Mouse (Mus musculus): Measurements from ENCODE around the gene Lysmd1. TPM values are rescaled to one million over a fixed set of nuclear protein-coding genes. Genes with fewer than 3 reads are reported as not detected.
"Not testable (repeated sequence)": the region's sequence is repeated elsewhere in the genome, so short reads cannot be mapped to it uniquely, and the experiment has no call there.

Lysmd1 gene
- polyA plus RNA-seq, 1 experiment from 2014 or later = 9.1 TPM

- Histone ChIP-seq H3K4me2 (replicated peaks; ENCODE audit: low read depth, low read length) (peak within 1 kb of the TSS; percentile 32), H3K27ac (ENCODE audit: low read depth, low read length) (peak within 1 kb of the TSS; percentile 97), H3K4me1 (ENCODE audit: control insufficient read depth, insufficient read depth, low read length) (peaks cover 4% of the 10 kb centered on the region; the same call in 1 of the 2 replicates), H3K4me3 (ENCODE audit: low read length) (peak within 1 kb of the TSS; percentile 72), H3K36me3 (ENCODE audit: control insufficient read depth, insufficient read depth, low read length) (peaks cover 12% of the 10 kb centered on the region), H3K27me3 (ENCODE audit: control insufficient read depth, insufficient read depth, low read length) (no peaks in the 10 kb centered on the region), H3K9me3 (ENCODE audit: control insufficient read depth, low read length) (no peaks in the 10 kb centered on the region), H3K9ac (ENCODE audit: low read depth, low read length) (peak within 1 kb of the TSS; percentile 87)
- 0% methylated on average over 51 of the region's 54 CpGs for WGBS
- ATAC-seq (ENCODE audit: low FRiP score, low TSS enrichment) = peak; percentile 73
Observed at GRCm38 (mm10) chr3:95110911-95111726, 22.8 kb upstream of the Lysmd1 start, which contains the start of gene Vps72. Gene Vps72, plus strand, starts transcription at chr3:95111022.

- peaks cover 4% of the 10 kb centered on the region; the same call in 1 of the 2 replicates for H3K4me1 ChIP-seq (ENCODE audit: control insufficient read depth, insufficient read depth, low read length)
- H3K27me3 ChIP-seq (ENCODE audit: control insufficient read depth, insufficient read depth, low read length) = no peaks in the 10 kb centered on the region
- peaks cover 19% of the 10 kb centered on the region for H3K36me3 ChIP-seq (ENCODE audit: control insufficient read depth, insufficient read depth, low read length)
- no peaks in the 10 kb centered on the region for H3K9me3 ChIP-seq (ENCODE audit: control insufficient read depth, low read length)
- H3K27ac ChIP-seq (ENCODE audit: low read depth, low read length) = no peak overlapping the region
- no peak overlapping the region for H3K4me3 ChIP-seq (ENCODE audit: low read length)
- no peak overlapping the region for H3K9ac ChIP-seq (ENCODE audit: low read depth, low read length)
- H3K4me2 ChIP-seq (replicated peaks; ENCODE audit: low read depth, low read length) = no peak overlapping the region
- no peak for ATAC-seq (ENCODE audit: low FRiP score, low TSS enrichment)
- WGBS = 74% methylated on average over 1 of the region's 1 CpGs
Observed at GRCm38 (mm10) chr3:95112760-95113159, 21.1 kb upstream of the Lysmd1 start.

- Histone ChIP-seq H3K9ac (ENCODE audit: low read depth, low read length) (no peak overlapping the region), H3K36me3 (ENCODE audit: control insufficient read depth, insufficient read depth, low read length) (peaks cover 64% of the 10 kb centered on the region)
Observed at GRCm38 (mm10) chr3:95117751-95118150, 16.1 kb upstream of the Lysmd1 start.

GRCm38 (mm10) chr3:95121580-95121979, 12.3 kb upstream of the Lysmd1 start:
- peak overlapping the region; percentile 65; the same call in 1 of the 2 replicates for H3K27ac ChIP-seq (ENCODE audit: low read depth, low read length)
- peaks cover 55% of the 10 kb centered on the region for H3K36me3 ChIP-seq (ENCODE audit: control insufficient read depth, insufficient read depth, low read length)
- peaks cover 3% of the 10 kb centered on the region; the same call in 1 of the 2 replicates for H3K4me1 ChIP-seq (ENCODE audit: control insufficient read depth, insufficient read depth, low read length)
- no peaks in the 10 kb centered on the region for H3K9me3 ChIP-seq (ENCODE audit: control insufficient read depth, low read length)
- H3K9ac ChIP-seq (ENCODE audit: low read depth, low read length) = no peak overlapping the region
- H3K4me3 ChIP-seq (ENCODE audit: low read length) = no peak overlapping the region
- no peak for ATAC-seq (ENCODE audit: low FRiP score, low TSS enrichment)
- WGBS = 51% methylated on average over 6 of the region's 6 CpGs
- H3K27me3 ChIP-seq (ENCODE audit: control insufficient read depth, insufficient read depth, low read length) = no peaks in the 10 kb centered on the region
- no peak overlapping the region for H3K4me2 ChIP-seq (replicated peaks; ENCODE audit: low read depth, low read length)

More at GRCm38 (mm10) chr3:95117751-95118150, 16.1 kb upstream of the Lysmd1 start:
- Histone ChIP-seq H3K9me3 (ENCODE audit: control insufficient read depth, low read length) (no peaks in the 10 kb centered on the region), H3K4me1 (ENCODE audit: control insufficient read depth, insufficient read depth, low read length) (no peaks in the 10 kb centered on the region), H3K27me3 (ENCODE audit: control insufficient read depth, insufficient read depth, low read length) (no peaks in the 10 kb centered on the region), H3K27ac (ENCODE audit: low read depth, low read length) (no peak overlapping the region), H3K4me3 (ENCODE audit: low read length) (no peak overlapping the region), H3K4me2 (replicated peaks; ENCODE audit: low read depth, low read length) (no peak overlapping the region)
- no peak for ATAC-seq (ENCODE audit: low FRiP score, low TSS enrichment)
- 55% methylated on average over 2 of the region's 2 CpGs for WGBS

GRCm38 (mm10) chr3:95124246-95124645, 9.6 kb upstream of the Lysmd1 start, which contains the start of gene Tmod4:
Gene Tmod4, plus strand, starts transcription at chr3:95124476.
- WGBS = 38% methylated on average over 6 of the region's 6 CpGs
- Histone ChIP-seq H3K27ac (ENCODE audit: low read depth, low read length) (no peak within 1 kb of the TSS), H3K9me3 (ENCODE audit: control insufficient read depth, low read length) (no peaks in the 10 kb centered on the region), H3K36me3 (ENCODE audit: control insufficient read depth, insufficient read depth, low read length) (peaks cover 35% of the 10 kb centered on the region), H3K27me3 (ENCODE audit: control insufficient read depth, insufficient read depth, low read length) (no peaks in the 10 kb centered on the region), H3K4me3 (ENCODE audit: low read length) (no peak within 1 kb of the TSS), H3K9ac (ENCODE audit: low read depth, low read length) (no peak within 1 kb of the TSS), H3K4me2 (replicated peaks; ENCODE audit: low read depth, low read length) (no peak within 1 kb of the TSS), H3K4me1 (ENCODE audit: control insufficient read depth, insufficient read depth, low read length) (peaks cover 5% of the 10 kb centered on the region; the same call in 1 of the 2 replicates)
- ATAC-seq (ENCODE audit: low FRiP score, low TSS enrichment) = no peak; the same call in 1 of the 2 replicates

- Histone ChIP-seq H3K4me1 (ENCODE audit: control insufficient read depth, insufficient read depth, low read length) (peaks cover 13% of the 10 kb centered on the region), H3K27ac (ENCODE audit: low read depth, low read length) (no peak overlapping the region), H3K4me3 (ENCODE audit: low read length) (no peak overlapping the region), H3K9ac (ENCODE audit: low read depth, low read length) (no peak overlapping the region), H3K4me2 (replicated peaks; ENCODE audit: low read depth, low read length) (no peak overlapping the region), H3K27me3 (ENCODE audit: control insufficient read depth, insufficient read depth, low read length) (no peaks in the 10 kb centered on the region), H3K9me3 (ENCODE audit: control insufficient read depth, low read length) (no peaks in the 10 kb centered on the region), H3K36me3 (ENCODE audit: control insufficient read depth, insufficient read depth, low read length) (peaks cover 28% of the 10 kb centered on the region)
- ATAC-seq (ENCODE audit: low FRiP score, low TSS enrichment) = no peak
- WGBS = 46% methylated on average over 5 of the region's 5 CpGs
Observed at GRCm38 (mm10) chr3:95124972-95125371, 8.9 kb upstream of the Lysmd1 start.

- H3K36me3 ChIP-seq (ENCODE audit: control insufficient read depth, insufficient read depth, low read length) = peaks cover 4% of the 10 kb centered on the region; the same call in 1 of the 2 replicates
- peaks cover 20% of the 10 kb centered on the region for H3K4me1 ChIP-seq (ENCODE audit: control insufficient read depth, insufficient read depth, low read length)
- H3K4me2 ChIP-seq (replicated peaks; ENCODE audit: low read depth, low read length) = no peak overlapping the region; the same call in 1 of the 2 replicates
- H3K9me3 ChIP-seq (ENCODE audit: control insufficient read depth, low read length) = no peaks in the 10 kb centered on the region
- H3K9ac ChIP-seq (ENCODE audit: low read depth, low read length) = peak overlapping the region; percentile 18; the same call in 1 of the 2 replicates
- H3K27ac ChIP-seq (ENCODE audit: low read depth, low read length) = peak overlapping the region; percentile 5; the same call in 1 of the 2 replicates
- H3K27me3 ChIP-seq (ENCODE audit: control insufficient read depth, insufficient read depth, low read length) = no peaks in the 10 kb centered on the region
- ATAC-seq (ENCODE audit: low FRiP score, low TSS enrichment) = peak; percentile 44
- no peak overlapping the region for H3K4me3 ChIP-seq (ENCODE audit: low read length)
- 11% methylated on average over 6 of the region's 6 CpGs for WGBS
Observed at GRCm38 (mm10) chr3:95129226-95129651, 4.6 kb upstream of the Lysmd1 start.

GRCm38 (mm10) chr3:95130081-95130480, 3.8 kb upstream of the Lysmd1 start:
- Histone ChIP-seq H3K9ac (ENCODE audit: low read depth, low read length) (no peak overlapping the region), H3K4me3 (ENCODE audit: low read length) (no peak overlapping the region), H3K27ac (ENCODE audit: low read depth, low read length) (no peak overlapping the region), H3K36me3 (ENCODE audit: control insufficient read depth, insufficient read depth, low read length) (peaks cover 4% of the 10 kb centered on the region; the same call in 1 of the 2 replicates), H3K27me3 (ENCODE audit: control insufficient read depth, insufficient read depth, low read length) (no peaks in the 10 kb centered on the region), H3K9me3 (ENCODE audit: control insufficient read depth, low read length) (no peaks in the 10 kb centered on the region), H3K4me1 (ENCODE audit: control insufficient read depth, insufficient read depth, low read length) (peaks cover 18% of the 10 kb centered on the region), H3K4me2 (replicated peaks; ENCODE audit: low read depth, low read length) (no peak overlapping the region)
- ATAC-seq (ENCODE audit: low FRiP score, low TSS enrichment) = no peak
- 48% methylated on average over 5 of the region's 5 CpGs for WGBS

- 89% methylated on average over 2 of the region's 2 CpGs for WGBS
- H3K4me1 ChIP-seq (ENCODE audit: control insufficient read depth, insufficient read depth, low read length) = peaks cover 23% of the 10 kb centered on the region
- not testable (repeated sequence) for ATAC-seq (ENCODE audit: low FRiP score, low TSS enrichment); H3K36me3 ChIP-seq (ENCODE audit: control insufficient read depth, insufficient read depth, low read length); H3K4me2 ChIP-seq (replicated peaks; ENCODE audit: low read depth, low read length); H3K9ac ChIP-seq (ENCODE audit: low read depth, low read length); H3K27me3 ChIP-seq (ENCODE audit: control insufficient read depth, insufficient read depth, low read length); H3K9me3 ChIP-seq (ENCODE audit: control insufficient read depth, low read length); H3K4me3 ChIP-seq (ENCODE audit: low read length); H3K27ac ChIP-seq (ENCODE audit: low read depth, low read length)
Observed at GRCm38 (mm10) chr3:95132389-95132788, 1.5 kb upstream of the Lysmd1 start.

Measured in kidney, embryonic 14.5 days (tissue).